Mouse (Mus musculus) C2C12 (cell line): ENCODE results near the gene Pabpn1.

Source experiments
- CTCF ChIP-seq: IDR thresholded peaks from one replicate; pipeline ENCODE4 v1.5.1; 2011; ENCODE audit not compliant: control insufficient read depth, insufficient read depth, insufficient read length
- USF1 ChIP-seq: IDR thresholded peaks from one replicate; pipeline ENCODE4 v1.6.1; 2011; ENCODE audit warnings: low read depth, mild to moderate bottlenecking, control low read depth, moderate library complexity

DNA sequence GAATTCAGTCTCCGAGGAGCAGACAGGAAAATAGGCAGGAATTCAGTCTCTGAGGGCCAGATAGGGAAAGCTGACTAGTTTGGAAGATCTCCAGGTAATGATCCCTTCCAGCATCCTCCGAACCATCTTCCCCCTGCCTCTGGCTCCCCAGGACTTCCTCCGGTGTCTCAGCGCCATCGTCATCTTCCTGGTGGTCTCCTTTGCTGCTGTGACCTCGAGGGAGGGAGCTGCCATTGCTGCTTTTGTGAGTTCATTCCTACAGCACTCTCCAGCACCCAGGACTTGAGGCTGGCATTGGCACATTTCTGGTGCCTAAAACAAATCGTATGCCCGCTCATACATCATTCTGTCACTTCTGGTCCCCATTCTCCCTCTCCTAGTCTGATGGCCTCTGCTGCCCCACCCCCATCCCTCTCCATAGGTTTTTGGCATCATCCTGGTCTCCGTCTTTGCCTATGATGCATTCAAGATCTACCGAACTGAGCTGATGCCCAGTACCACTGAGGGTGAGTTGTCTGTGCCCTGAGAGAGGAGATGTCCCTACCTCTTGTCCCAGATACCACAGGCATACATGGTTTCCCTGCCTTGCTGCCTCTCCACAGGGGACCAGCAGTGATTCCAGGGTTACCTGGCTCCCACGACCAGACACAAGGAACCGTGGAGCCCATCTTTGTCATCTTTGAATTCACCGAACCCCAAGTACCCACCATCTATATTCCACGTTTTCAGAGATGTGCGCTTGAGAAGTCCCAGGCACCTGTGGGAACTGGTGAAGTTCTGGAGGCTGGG lies 46.3 kb downstream of the Pabpn1 start:
- TF ChIP-seq CTCF (no peak), USF1 (no peak)
